In genomic region chr7:110286198-110286732, GRCm38 (mm10) we compare ENCODE assay signal across 12 mouse cellular contexts.
DNase-seq lines count a peak whose midpoint lies in the region; ATAC-seq and TF ChIP-seq lines count a peak whose summit lies in the region.
"Had no signal": no experiment of that assay in that cellular context is flagged by ENCODE, and none has a peak within 500 bp of the region (broad histone marks: within the 10 kb centered on the region; RNA-seq: fewer than 3 reads in every experiment).

No protein-coding gene starts in this region.

- 0 out of 2 replicates have a peak overlapping the region, but pooled peaks have one; percentile 17 for H3K9ac ChIP-seq in neural tube, embryonic 13.5 days
- H3K9ac ChIP-seq in neural tube, embryonic 15.5 days (replicated peaks), result no peak overlapping the region
- H3K9ac ChIP-seq: lung, embryonic 14.5 days had no signal

- no peak overlapping the region for H3K4me2 ChIP-seq in neural tube, embryonic 13.5 days
- H3K4me2 ChIP-seq in neural tube, embryonic 15.5 days, result no peak overlapping the region
- H3K4me2 ChIP-seq: liver, embryonic 11.5 days; lung, embryonic 14.5 days; midbrain, embryonic 12.5 days had no signal

- no peak overlapping the region for H3K4me3 ChIP-seq in heart, embryonic 10.5 days
- no peak overlapping the region for H3K4me3 ChIP-seq in neural tube, embryonic 13.5 days
- no peak overlapping the region for H3K4me3 ChIP-seq in neural tube, embryonic 15.5 days (replicated peaks)
- H3K4me3 ChIP-seq in bone marrow, adult 2 months (replicated peaks; ENCODE audit: control insufficient read depth, low read depth, low read length), result no peak overlapping the region
- no peak overlapping the region for H3K4me3 ChIP-seq in limb, embryonic 10.5 days
- H3K4me3 ChIP-seq: heart, embryonic 13.5 days; midbrain, embryonic 12.5 days had no signal

- H3K27me3 ChIP-seq in heart, embryonic 10.5 days (ENCODE audit: insufficient read depth, poor library complexity, severe bottlenecking), result 0 out of 2 replicates have a peak, but pooled peaks cover 3% of the 10 kb centered on the region
- H3K27me3 ChIP-seq in neural tube, embryonic 13.5 days, result no peaks in the 10 kb centered on the region
- no peaks in the 10 kb centered on the region for H3K27me3 ChIP-seq in neural tube, embryonic 15.5 days (replicated peaks)
- no peaks in the 10 kb centered on the region for H3K27me3 ChIP-seq in limb, embryonic 10.5 days (ENCODE audit: low read depth, poor library complexity, severe bottlenecking)
- H3K27me3 ChIP-seq: heart, embryonic 13.5 days; midbrain, embryonic 12.5 days had no signal

- H3K4me1 ChIP-seq in heart, embryonic 10.5 days, result peaks cover 60% of the 10 kb centered on the region
- H3K4me1 ChIP-seq in neural tube, embryonic 13.5 days (replicated peaks), result 0 out of 2 replicates have a peak, but pooled peaks cover 12% of the 10 kb centered on the region
- H3K4me1 ChIP-seq in neural tube, embryonic 15.5 days, result peaks cover 4% of the 10 kb centered on the region
- no peaks in the 10 kb centered on the region; the same call in none of the 2 replicates for H3K4me1 ChIP-seq in bone marrow, adult 2 months (ENCODE audit: control insufficient read depth, insufficient read depth, low read length)
- H3K4me1 ChIP-seq in limb, embryonic 10.5 days, result peaks cover 9% of the 10 kb centered on the region

- peaks cover 16% of the 10 kb centered on the region for H3K36me3 ChIP-seq in heart, embryonic 10.5 days
- peaks cover 2% of the 10 kb centered on the region for H3K36me3 ChIP-seq in neural tube, embryonic 13.5 days
- no peaks in the 10 kb centered on the region for H3K36me3 ChIP-seq in neural tube, embryonic 15.5 days
- H3K36me3 ChIP-seq in limb, embryonic 10.5 days, result peaks cover 19% of the 10 kb centered on the region

- DNase-seq in heart, adult 11 months, result peak; percentile 93
- no peak for DNase-seq in heart, embryonic 10.5 days (ENCODE audit: low spot score)
- peak; percentile 78 to 84 for DNase-seq in spleen, postnatal 36 days (ENCODE audit: low spot score in 2 of 2)
- no peak for DNase-seq in limb, embryonic 10.5 days (ENCODE audit: low spot score)
- no peak for DNase-seq in cerebellum, adult 18-20 months

- no peak for TF ChIP-seq POLR2A in bone marrow, adult 2 months (IDR thresholded peaks at IDR 0.05; ENCODE audit: borderline replicate concordance, control insufficient read depth, low read depth, low read length)

- 73% methylated on average over 8 of the region's 8 CpGs for WGBS in heart, embryonic 10.5 days
- 73% methylated on average over 8 of the region's 8 CpGs for WGBS in neural tube, embryonic 13.5 days
- WGBS in neural tube, embryonic 15.5 days, result 82% methylated on average over 8 of the region's 8 CpGs
- 41% methylated on average over 8 of the region's 8 CpGs for WGBS in bone marrow, adult 2 months
- WGBS in limb, embryonic 10.5 days, result 84% methylated on average over 8 of the region's 8 CpGs

- no peak for ATAC-seq in neural tube, embryonic 13.5 days (ENCODE audit: low read depth)
- no peak for ATAC-seq in neural tube, embryonic 15.5 days (ENCODE audit: low FRiP score)

- H3K27ac ChIP-seq in heart, embryonic 10.5 days, result no peak overlapping the region
- H3K27ac ChIP-seq in neural tube, embryonic 13.5 days (replicated peaks), result no peak overlapping the region
- H3K27ac ChIP-seq in neural tube, embryonic 15.5 days (replicated peaks), result no peak overlapping the region
- H3K27ac ChIP-seq in bone marrow, adult 2 months (ENCODE audit: control insufficient read depth, insufficient read depth, low read depth, low read length, poor library complexity), result peak overlapping the region; percentile 12; the same call in 1 of the 2 replicates
- no peak overlapping the region for H3K27ac ChIP-seq in limb, embryonic 10.5 days
- H3K27ac ChIP-seq: midbrain, embryonic 12.5 days had no signal

- H3K9me3 ChIP-seq in heart, embryonic 10.5 days, result no peaks in the 10 kb centered on the region
- no peaks in the 10 kb centered on the region for H3K9me3 ChIP-seq in neural tube, embryonic 13.5 days
- no peaks in the 10 kb centered on the region for H3K9me3 ChIP-seq in neural tube, embryonic 15.5 days (replicated peaks)
- no peaks in the 10 kb centered on the region for H3K9me3 ChIP-seq in limb, embryonic 10.5 days (replicated peaks)
- H3K9me3 ChIP-seq: heart, embryonic 13.5 days; midbrain, embryonic 12.5 days had no signal

- no peak for TF ChIP-seq CTCF in bone marrow, adult 2 months (IDR thresholded peaks at IDR 0.05; ENCODE audit: control insufficient read depth, insufficient read depth, low read length)

Comparison
In these comparisons a context has a peak if more than half of its experiments do, and no peak if none do; other contexts are left out.
1. DNase-seq: peak in heart, adult 11 months (single experiment) and spleen, postnatal 36 days (2 of 2); none in heart, embryonic 10.5 days (single experiment), limb, embryonic 10.5 days (single experiment) and cerebellum, adult 18-20 months (0 of 2).